Mouse (Mus musculus): ENCODE measurements around the gene Osbpl9. TPM values are rescaled to one million over a fixed set of nuclear protein-coding genes. Genes with fewer than 3 reads are reported as not detected.

Osbpl9 gene
- polyA plus RNA-seq, 1 experiment from 2014 or later = 53.5 TPM

GRCm38 (mm10) chr4:109213986-109214385 is 11.9 kb upstream of the Osbpl9 start:
- Histone ChIP-seq H3K27ac (ENCODE audit: low read length) (no peak overlapping the region), H3K4me3 (ENCODE audit: low read length) (no peak overlapping the region), H3K4me1 (ENCODE audit: control insufficient read depth, insufficient read depth, low read length) (no peaks in the 10 kb centered on the region), H3K27me3 (replicated peaks; ENCODE audit: control insufficient read depth, insufficient read depth, low read length) (no peaks in the 10 kb centered on the region), H3K9ac (ENCODE audit: low read depth, low read length) (no peak overlapping the region), H3K9me3 (ENCODE audit: control insufficient read depth, low read length) (no peaks in the 10 kb centered on the region), H3K36me3 (ENCODE audit: control insufficient read depth, insufficient read depth, low read length) (no peaks in the 10 kb centered on the region), H3K4me2 (ENCODE audit: low read depth, low read length) (no peak overlapping the region)
- ATAC-seq = no peak
- WGBS = 64% methylated on average over 3 of the region's 3 CpGs

- 70% methylated on average over 4 of the region's 4 CpGs for WGBS
- Histone ChIP-seq H3K9me3 (ENCODE audit: control insufficient read depth, low read length) (no peaks in the 10 kb centered on the region), H3K4me3 (ENCODE audit: low read length) (no peak overlapping the region), H3K27me3 (replicated peaks; ENCODE audit: control insufficient read depth, insufficient read depth, low read length) (no peaks in the 10 kb centered on the region), H3K4me2 (ENCODE audit: low read depth, low read length) (no peak overlapping the region), H3K36me3 (ENCODE audit: control insufficient read depth, insufficient read depth, low read length) (no peaks in the 10 kb centered on the region), H3K9ac (ENCODE audit: low read depth, low read length) (no peak overlapping the region), H3K27ac (ENCODE audit: low read length) (no peak overlapping the region), H3K4me1 (ENCODE audit: control insufficient read depth, insufficient read depth, low read length) (no peaks in the 10 kb centered on the region)
- ATAC-seq = no peak
Observed at GRCm38 (mm10) chr4:109210881-109211280, 8.8 kb upstream of the Osbpl9 start.

GRCm38 (mm10) chr4:109210253-109210652 is 8.2 kb upstream of the Osbpl9 start:
- no peaks in the 10 kb centered on the region for H3K36me3 ChIP-seq (ENCODE audit: control insufficient read depth, insufficient read depth, low read length)
- H3K27me3 ChIP-seq (replicated peaks; ENCODE audit: control insufficient read depth, insufficient read depth, low read length) = no peaks in the 10 kb centered on the region
- no peak for ATAC-seq
- no peak overlapping the region for H3K9ac ChIP-seq (ENCODE audit: low read depth, low read length)
- WGBS = 78% methylated on average over 2 of the region's 2 CpGs
- no peak overlapping the region for H3K27ac ChIP-seq (ENCODE audit: low read length)
- H3K4me1 ChIP-seq (ENCODE audit: control insufficient read depth, insufficient read depth, low read length) = no peaks in the 10 kb centered on the region
- H3K4me3 ChIP-seq (ENCODE audit: low read length) = no peak overlapping the region
- H3K4me2 ChIP-seq (ENCODE audit: low read depth, low read length) = no peak overlapping the region
- no peaks in the 10 kb centered on the region for H3K9me3 ChIP-seq (ENCODE audit: control insufficient read depth, low read length)

- Histone ChIP-seq H3K9me3 (ENCODE audit: control insufficient read depth, low read length) (no peaks in the 10 kb centered on the region), H3K4me1 (ENCODE audit: control insufficient read depth, insufficient read depth, low read length) (no peaks in the 10 kb centered on the region; the same call in 1 of the 2 replicates), H3K27ac (ENCODE audit: low read length) (no peak overlapping the region), H3K4me3 (ENCODE audit: low read length) (no peak overlapping the region), H3K36me3 (ENCODE audit: control insufficient read depth, insufficient read depth, low read length) (no peaks in the 10 kb centered on the region), H3K9ac (ENCODE audit: low read depth, low read length) (no peak overlapping the region), H3K27me3 (replicated peaks; ENCODE audit: control insufficient read depth, insufficient read depth, low read length) (no peaks in the 10 kb centered on the region), H3K4me2 (ENCODE audit: low read depth, low read length) (no peak overlapping the region)
- WGBS = 79% methylated on average over 5 of the region's 5 CpGs
- no peak for ATAC-seq
Observed at GRCm38 (mm10) chr4:109207524-109207923, 5.5 kb upstream of the Osbpl9 start.

GRCm38 (mm10) chr4:109204416-109204815 is 2.3 kb upstream of the Osbpl9 start:
- Histone ChIP-seq H3K4me1 (ENCODE audit: control insufficient read depth, insufficient read depth, low read length) (peaks cover 5% of the 10 kb centered on the region; the same call in 1 of the 2 replicates), H3K4me2 (ENCODE audit: low read depth, low read length) (no peak overlapping the region), H3K27me3 (replicated peaks; ENCODE audit: control insufficient read depth, insufficient read depth, low read length) (no peaks in the 10 kb centered on the region), H3K9ac (ENCODE audit: low read depth, low read length) (no peak overlapping the region), H3K4me3 (ENCODE audit: low read length) (no peak overlapping the region), H3K9me3 (ENCODE audit: control insufficient read depth, low read length) (no peaks in the 10 kb centered on the region), H3K27ac (ENCODE audit: low read length) (no peak overlapping the region), H3K36me3 (ENCODE audit: control insufficient read depth, insufficient read depth, low read length) (no peaks in the 10 kb centered on the region)
- whole genome bisulfite sequencing = 59% methylated on average over 1 of the region's 1 CpGs
- no peak for ATAC-seq

GRCm38 (mm10) chr4:109203931-109204330 is 1.9 kb upstream of the Osbpl9 start:
- Histone ChIP-seq H3K27ac (ENCODE audit: low read length) (no peak overlapping the region), H3K36me3 (ENCODE audit: control insufficient read depth, insufficient read depth, low read length) (no peaks in the 10 kb centered on the region), H3K4me2 (ENCODE audit: low read depth, low read length) (no peak overlapping the region), H3K4me3 (ENCODE audit: low read length) (no peak overlapping the region), H3K4me1 (ENCODE audit: control insufficient read depth, insufficient read depth, low read length) (peaks cover 5% of the 10 kb centered on the region; the same call in 1 of the 2 replicates), H3K9me3 (ENCODE audit: control insufficient read depth, low read length) (no peaks in the 10 kb centered on the region), H3K27me3 (replicated peaks; ENCODE audit: control insufficient read depth, insufficient read depth, low read length) (no peaks in the 10 kb centered on the region), H3K9ac (ENCODE audit: low read depth, low read length) (no peak overlapping the region)
- WGBS = 82% methylated on average over 1 of the region's 1 CpGs
- ATAC-seq = no peak

GRCm38 (mm10) chr4:109199069-109199468 is 3.0 kb downstream of the Osbpl9 start:
- no peaks in the 10 kb centered on the region for H3K9me3 ChIP-seq (ENCODE audit: control insufficient read depth, low read length)
- 93% methylated on average over 4 of the region's 4 CpGs for WGBS
- H3K36me3 ChIP-seq (ENCODE audit: control insufficient read depth, insufficient read depth, low read length) = no peaks in the 10 kb centered on the region
- H3K4me3 ChIP-seq (ENCODE audit: low read length) = no peak overlapping the region
- no peaks in the 10 kb centered on the region for H3K27me3 ChIP-seq (replicated peaks; ENCODE audit: control insufficient read depth, insufficient read depth, low read length)
- 0 out of 2 replicates have a peak, but pooled peaks cover 5% of the 10 kb centered on the region for H3K4me1 ChIP-seq (ENCODE audit: control insufficient read depth, insufficient read depth, low read length)
- no peak overlapping the region for H3K9ac ChIP-seq (ENCODE audit: low read depth, low read length)
- no peak overlapping the region for H3K27ac ChIP-seq (ENCODE audit: low read length)
- no peak for ATAC-seq
- H3K4me2 ChIP-seq (ENCODE audit: low read depth, low read length) = no peak overlapping the region

- no peak overlapping the region for H3K9ac ChIP-seq (ENCODE audit: low read depth, low read length)
- H3K4me1 ChIP-seq (ENCODE audit: control insufficient read depth, insufficient read depth, low read length) = 0 out of 2 replicates have a peak, but pooled peaks cover 7% of the 10 kb centered on the region
- H3K4me3 ChIP-seq (ENCODE audit: low read length) = no peak overlapping the region
- H3K9me3 ChIP-seq (ENCODE audit: control insufficient read depth, low read length) = no peaks in the 10 kb centered on the region
- no peak for ATAC-seq
- no peak overlapping the region for H3K4me2 ChIP-seq (ENCODE audit: low read depth, low read length)
- 82% methylated on average over 7 of the region's 7 CpGs for WGBS
- H3K27ac ChIP-seq (ENCODE audit: low read length) = no peak overlapping the region
- no peaks in the 10 kb centered on the region for H3K27me3 ChIP-seq (replicated peaks; ENCODE audit: control insufficient read depth, insufficient read depth, low read length)
- H3K36me3 ChIP-seq (ENCODE audit: control insufficient read depth, insufficient read depth, low read length) = no peaks in the 10 kb centered on the region
Observed at GRCm38 (mm10) chr4:109195900-109196629, 6.0 kb downstream of the Osbpl9 start.

- H3K36me3 ChIP-seq (ENCODE audit: control insufficient read depth, insufficient read depth, low read length) = no peaks in the 10 kb centered on the region
- no peaks in the 10 kb centered on the region for H3K9me3 ChIP-seq (ENCODE audit: control insufficient read depth, low read length)
- 0 out of 2 replicates have a peak, but pooled peaks cover 4% of the 10 kb centered on the region for H3K4me1 ChIP-seq (ENCODE audit: control insufficient read depth, insufficient read depth, low read length)
- H3K4me2 ChIP-seq (ENCODE audit: low read depth, low read length) = no peak overlapping the region
- no peak for ATAC-seq
- H3K9ac ChIP-seq (ENCODE audit: low read depth, low read length) = no peak overlapping the region
- no peak overlapping the region for H3K4me3 ChIP-seq (ENCODE audit: low read length)
- WGBS = 89% methylated on average over 5 of the region's 5 CpGs
- H3K27ac ChIP-seq (ENCODE audit: low read length) = no peak overlapping the region
- H3K27me3 ChIP-seq (replicated peaks; ENCODE audit: control insufficient read depth, insufficient read depth, low read length) = no peaks in the 10 kb centered on the region
Observed at GRCm38 (mm10) chr4:109193886-109194285, 8.2 kb downstream of the Osbpl9 start.

- ATAC-seq = no peak
- WGBS = 58% methylated on average over 10 of the region's 10 CpGs
Observed at GRCm38 (mm10) chr4:109191598-109191997, 10.5 kb downstream of the Osbpl9 start.

More at GRCm38 (mm10) chr4:109191598-109191997, 10.5 kb downstream of the Osbpl9 start:
- Histone ChIP-seq H3K27ac (ENCODE audit: low read length) (no peak overlapping the region), H3K36me3 (ENCODE audit: control insufficient read depth, insufficient read depth, low read length) (no peaks in the 10 kb centered on the region), H3K9me3 (ENCODE audit: control insufficient read depth, low read length) (no peaks in the 10 kb centered on the region), H3K4me1 (ENCODE audit: control insufficient read depth, insufficient read depth, low read length) (0 out of 2 replicates have a peak, but pooled peaks cover 4% of the 10 kb centered on the region), H3K4me2 (ENCODE audit: low read depth, low read length) (no peak overlapping the region), H3K27me3 (replicated peaks; ENCODE audit: control insufficient read depth, insufficient read depth, low read length) (no peaks in the 10 kb centered on the region), H3K9ac (ENCODE audit: low read depth, low read length) (no peak overlapping the region), H3K4me3 (ENCODE audit: low read length) (no peak overlapping the region)
